Mouse (Mus musculus): ENCODE data around the gene Pold2. TPM values are rescaled to one million over a fixed set of nuclear protein-coding genes. Genes with fewer than 3 reads are reported as not detected.

Gene Pold2
- polyA plus RNA-seq, 1 experiment from 2014 or later = 54.3 TPM

DNA sequence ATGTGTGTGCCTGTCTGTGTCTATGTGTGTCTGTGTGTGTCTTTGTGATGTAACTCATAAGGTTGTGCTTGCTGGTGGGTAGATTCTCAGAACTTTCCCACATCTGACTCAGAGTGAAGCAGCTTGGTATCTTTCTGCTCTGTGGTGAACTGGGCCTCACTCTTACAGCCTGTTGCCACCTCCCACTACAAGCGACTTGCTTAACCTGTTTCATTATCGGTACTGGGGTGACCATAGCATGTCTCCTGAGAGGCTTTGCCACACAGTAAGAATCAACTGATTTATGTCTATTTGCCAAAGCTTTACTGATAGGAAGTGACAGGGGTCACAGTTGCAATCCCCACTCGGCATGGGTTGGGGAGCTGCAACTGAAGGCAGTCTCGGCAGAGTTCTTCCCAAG is 30.6 kb upstream of the Pold2 start:
- H3K9me3 ChIP-seq = no peaks in the 10 kb centered on the region
- WGBS = 93% methylated on average over 4 of the region's 4 CpGs
- no peak overlapping the region for H3K27ac ChIP-seq
- H3K9ac ChIP-seq = no peak overlapping the region
- H3K4me3 ChIP-seq = no peak overlapping the region
- H3K4me1 ChIP-seq (replicated peaks) = peaks cover 6% of the 10 kb centered on the region; the same call in 1 of the 2 replicates
- ATAC-seq (ENCODE audit: low FRiP score) = no peak
- no peak overlapping the region for H3K4me2 ChIP-seq
- no peaks in the 10 kb centered on the region; the same call in 1 of the 2 replicates for H3K27me3 ChIP-seq
- no peaks in the 10 kb centered on the region for H3K36me3 ChIP-seq

DNA sequence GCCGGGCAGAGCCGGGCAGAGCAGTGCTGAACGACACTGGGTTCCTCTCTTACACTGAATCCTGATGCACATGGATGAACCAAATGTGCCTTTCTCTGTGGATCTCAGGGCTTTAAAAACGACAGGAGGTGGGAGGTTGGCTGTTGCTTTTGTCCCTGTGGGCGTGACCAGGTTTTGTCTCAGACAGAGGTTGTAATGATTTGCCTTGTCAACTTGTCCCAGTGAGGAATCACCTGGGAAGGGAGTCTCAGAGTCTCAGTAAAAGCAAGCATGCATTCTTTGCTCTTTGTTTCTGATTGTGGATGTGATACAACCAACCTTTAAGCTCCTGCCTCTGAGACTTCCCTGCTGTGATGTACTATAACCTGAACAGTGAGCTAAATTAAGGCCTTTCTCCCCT is 29.0 kb upstream of the Pold2 start:
- no peak overlapping the region for H3K4me2 ChIP-seq
- no peaks in the 10 kb centered on the region for H3K9me3 ChIP-seq
- WGBS = 42% methylated on average over 5 of the region's 5 CpGs
- ATAC-seq (ENCODE audit: low FRiP score) = no peak
- H3K4me3 ChIP-seq = no peak overlapping the region
- H3K9ac ChIP-seq = no peak overlapping the region
- H3K27me3 ChIP-seq = no peaks in the 10 kb centered on the region; the same call in none of the 2 replicates
- H3K36me3 ChIP-seq = no peaks in the 10 kb centered on the region
- peaks cover 21% of the 10 kb centered on the region for H3K4me1 ChIP-seq (replicated peaks)
- no peak overlapping the region for H3K27ac ChIP-seq

DNA sequence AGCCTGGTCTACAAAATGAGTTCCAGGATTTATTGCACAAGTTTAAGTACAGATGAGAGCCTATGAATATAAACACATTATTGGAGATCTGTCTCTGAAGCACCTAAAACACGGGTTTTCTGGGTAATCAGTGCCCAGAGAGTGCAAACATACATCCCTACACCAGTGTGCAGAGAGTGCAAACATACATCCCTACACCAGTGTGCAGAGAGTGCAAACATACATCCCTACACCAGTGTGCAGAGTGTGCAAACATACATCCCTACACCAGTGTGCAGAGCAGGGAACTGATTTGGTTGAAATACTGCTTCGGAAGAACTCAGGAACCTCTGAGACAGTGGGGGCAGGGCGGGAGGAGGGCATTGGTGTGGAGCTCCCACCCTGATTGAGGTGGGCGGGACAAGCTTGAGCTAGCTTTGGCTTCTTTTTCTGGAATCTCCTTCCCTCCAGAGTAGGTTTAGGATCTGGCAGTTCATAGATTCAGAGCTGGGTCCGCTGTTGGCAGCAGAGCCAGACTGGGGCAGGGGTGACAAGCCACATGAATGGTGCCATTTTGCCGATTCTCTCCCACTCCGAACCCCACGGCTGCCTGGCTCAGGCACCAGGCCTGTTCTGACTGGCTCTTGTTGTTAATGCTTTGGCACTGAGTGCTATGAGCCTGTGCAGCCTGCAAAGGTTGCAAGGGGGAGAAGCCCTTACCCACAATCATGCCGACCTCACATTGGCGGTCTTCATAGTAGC is 27.9 kb upstream of the Pold2 start:
- Histone ChIP-seq H3K27ac (no peak overlapping the region; the same call in 1 of the 2 replicates), H3K9ac (no peak overlapping the region), H3K4me2 (no peak overlapping the region), H3K36me3 (no peaks in the 10 kb centered on the region), H3K9me3 (no peaks in the 10 kb centered on the region), H3K4me1 (replicated peaks) (peaks cover 33% of the 10 kb centered on the region), H3K4me3 (no peak overlapping the region), H3K27me3 (no peaks in the 10 kb centered on the region; the same call in none of the 2 replicates)
- ATAC-seq (ENCODE audit: low FRiP score) = no peak
- WGBS = 85% methylated on average over 10 of the region's 10 CpGs

DNA sequence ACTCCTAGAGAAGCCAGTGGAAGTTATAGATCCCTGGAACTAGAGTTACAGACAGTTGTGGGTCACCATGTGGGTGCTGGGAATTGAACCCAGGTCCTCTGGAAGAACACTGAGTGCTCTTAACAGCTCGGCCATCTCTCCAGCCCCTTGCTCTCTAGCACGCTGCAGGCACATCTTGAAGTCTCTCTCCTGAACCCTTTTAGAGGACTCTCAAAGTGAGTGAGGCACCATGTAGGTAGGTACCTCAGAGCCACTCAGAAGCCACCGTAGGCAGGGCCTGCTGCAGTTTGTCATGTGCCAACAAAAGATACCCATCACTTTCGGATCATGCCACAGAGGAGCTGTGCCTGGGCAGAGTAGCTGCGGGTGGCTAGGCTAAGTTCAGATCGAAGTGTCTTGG is 26.8 kb upstream of the Pold2 start:
- ATAC-seq (ENCODE audit: low FRiP score) = no peak
- no peak overlapping the region for H3K9ac ChIP-seq
- no peaks in the 10 kb centered on the region; the same call in none of the 2 replicates for H3K27me3 ChIP-seq
- 93% methylated on average over 6 of the region's 6 CpGs for WGBS
- no peak overlapping the region for H3K27ac ChIP-seq
- H3K4me2 ChIP-seq = no peak overlapping the region
- peaks cover 38% of the 10 kb centered on the region for H3K4me1 ChIP-seq (replicated peaks)
- H3K9me3 ChIP-seq = no peaks in the 10 kb centered on the region
- no peaks in the 10 kb centered on the region for H3K36me3 ChIP-seq
- H3K4me3 ChIP-seq = no peak overlapping the region

DNA sequence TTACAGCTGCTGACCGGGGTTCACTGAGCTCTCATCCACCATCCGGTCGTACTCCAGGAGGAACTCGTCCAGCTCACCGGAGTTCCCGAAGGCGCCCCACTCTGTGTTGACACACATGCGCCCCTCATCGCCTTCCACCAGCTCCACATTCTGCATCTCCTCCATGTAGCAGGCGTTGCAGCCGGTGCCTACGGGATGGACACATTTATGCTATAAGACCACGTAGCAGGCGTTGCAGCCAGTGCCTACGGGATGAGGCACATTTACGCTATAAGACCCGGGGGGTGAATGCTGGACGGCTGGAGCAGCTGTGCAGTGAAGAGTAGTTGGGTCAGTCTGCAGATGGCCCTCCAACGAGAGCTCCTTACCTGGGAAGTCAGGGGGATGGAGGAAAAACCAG is 26.3 kb upstream of the Pold2 start:
- peaks cover 1% of the 10 kb centered on the region for H3K27me3 ChIP-seq
- peaks cover 38% of the 10 kb centered on the region for H3K4me1 ChIP-seq (replicated peaks)
- H3K4me3 ChIP-seq = no peak overlapping the region
- H3K9me3 ChIP-seq = no peaks in the 10 kb centered on the region
- H3K36me3 ChIP-seq = no peaks in the 10 kb centered on the region
- H3K4me2 ChIP-seq = no peak overlapping the region
- no peak for ATAC-seq (ENCODE audit: low FRiP score)
- 77% methylated on average over 19 of the region's 19 CpGs for WGBS
- no peak overlapping the region for H3K9ac ChIP-seq
- H3K27ac ChIP-seq = peak overlapping the region; percentile 45; the same call in 1 of the 2 replicates

DNA sequence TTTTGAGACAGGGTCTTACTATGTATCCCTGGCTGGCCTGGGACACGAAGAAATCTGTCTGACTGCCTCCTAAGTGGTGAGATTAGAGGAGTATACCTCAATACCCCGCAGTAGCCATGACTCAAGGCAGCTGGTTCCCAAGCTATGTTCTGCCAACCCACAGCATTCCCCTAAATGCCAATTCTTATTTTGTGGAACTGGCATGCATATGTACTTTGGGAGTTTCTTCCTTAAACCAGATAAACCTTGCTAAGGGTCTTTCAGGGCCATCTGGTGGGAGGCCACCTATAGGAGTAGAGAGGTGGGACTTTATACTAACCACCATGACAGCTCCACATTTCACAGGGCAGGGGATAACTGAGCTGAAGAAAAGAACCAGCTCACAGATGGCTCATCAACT is 25.8 kb upstream of the Pold2 start:
- no peaks in the 10 kb centered on the region for H3K36me3 ChIP-seq
- H3K9ac ChIP-seq = no peak overlapping the region
- WGBS = 83% methylated on average over 2 of the region's 2 CpGs
- H3K4me2 ChIP-seq = no peak overlapping the region
- no peak overlapping the region for H3K4me3 ChIP-seq
- H3K27me3 ChIP-seq = peaks cover 3% of the 10 kb centered on the region; the same call in 1 of the 2 replicates
- ATAC-seq (ENCODE audit: low FRiP score) = no peak
- H3K4me1 ChIP-seq (replicated peaks) = peaks cover 38% of the 10 kb centered on the region
- no peak overlapping the region for H3K27ac ChIP-seq
- H3K9me3 ChIP-seq = no peaks in the 10 kb centered on the region

DNA sequence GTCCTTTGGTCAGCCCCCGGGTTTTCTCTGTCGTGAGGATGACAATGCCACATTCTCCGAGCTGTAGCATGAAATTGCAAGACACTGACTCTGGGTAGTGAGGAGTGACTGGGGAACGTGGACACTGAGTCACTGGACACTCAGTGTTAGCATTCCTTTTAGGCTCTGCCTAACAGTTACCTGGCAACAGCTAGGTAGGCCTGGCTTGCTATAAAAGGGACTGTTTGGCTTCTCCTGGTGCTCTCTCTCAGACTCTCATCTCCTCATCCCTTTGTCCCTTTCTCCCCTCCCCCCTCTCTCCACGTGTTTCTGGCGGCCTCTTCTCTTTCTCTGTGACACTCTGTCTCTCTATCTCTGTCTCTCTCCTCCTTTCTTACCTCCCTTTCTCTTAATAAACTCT is 24.3 kb upstream of the Pold2 start:
- Histone ChIP-seq H3K4me1 (replicated peaks) (peaks cover 45% of the 10 kb centered on the region), H3K9ac (peak overlapping the region; percentile 79), H3K4me3 (peak overlapping the region; percentile 43), H3K4me2 (peak overlapping the region; percentile 68), H3K27ac (peak overlapping the region; percentile 88), H3K9me3 (no peaks in the 10 kb centered on the region), H3K27me3 (peaks cover 16% of the 10 kb centered on the region), H3K36me3 (no peaks in the 10 kb centered on the region)
- peak; percentile 38 for ATAC-seq (ENCODE audit: low FRiP score)
- 4% methylated on average over 6 of the region's 6 CpGs for WGBS

DNA sequence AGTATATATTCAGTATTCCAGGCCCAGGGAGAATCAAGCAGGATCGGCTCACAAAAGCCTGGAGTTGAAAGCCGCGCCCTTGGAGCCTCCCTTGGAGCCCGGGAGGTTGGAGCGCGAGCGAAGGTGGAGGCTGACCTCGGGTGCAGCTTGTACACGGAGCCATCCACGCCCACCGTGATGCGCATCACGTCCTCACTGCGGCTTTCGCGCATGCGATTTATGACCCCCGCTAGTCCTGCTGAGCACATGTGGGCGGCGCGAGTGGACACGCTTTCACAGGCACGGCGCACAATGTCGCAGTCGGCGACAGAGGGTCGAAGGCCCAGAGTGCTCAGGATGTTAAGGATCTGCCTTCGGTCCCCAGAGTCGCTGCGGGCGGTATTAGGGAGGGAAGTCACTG is 23.9 kb upstream of the Pold2 start:
- peak overlapping the region; percentile 79 for H3K9ac ChIP-seq

DNA sequence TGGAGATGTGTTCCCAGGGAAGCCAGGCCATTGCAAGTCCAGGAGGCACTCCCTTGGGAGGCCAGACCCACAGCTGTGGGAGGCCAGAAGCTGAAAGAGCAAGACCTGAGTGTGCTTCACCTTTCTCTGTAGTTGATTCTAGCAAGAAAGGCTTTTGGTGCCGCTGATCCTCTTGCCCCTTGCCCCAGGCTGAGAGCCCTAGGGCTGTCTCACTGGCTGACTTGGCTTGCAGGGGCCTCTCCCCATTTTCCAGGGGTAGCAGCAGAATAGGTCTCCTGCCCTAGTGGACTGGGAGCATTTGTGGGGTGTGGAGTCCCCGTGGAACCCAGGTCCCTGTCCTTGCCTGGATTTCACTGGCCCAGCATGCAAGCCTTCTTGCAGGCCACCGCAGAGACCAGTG is 23.2 kb upstream of the Pold2 start:
- H3K9ac ChIP-seq = peak overlapping the region; percentile 79
- H3K4me2 ChIP-seq = peak overlapping the region; percentile 68
- H3K27ac ChIP-seq = peak overlapping the region; percentile 88
- peaks cover 50% of the 10 kb centered on the region for H3K4me1 ChIP-seq (replicated peaks)
- WGBS = 30% methylated on average over 3 of the region's 3 CpGs
- peak overlapping the region; percentile 43 for H3K4me3 ChIP-seq
- H3K9me3 ChIP-seq = no peaks in the 10 kb centered on the region
- ATAC-seq (ENCODE audit: low FRiP score) = no peak
- peaks cover 24% of the 10 kb centered on the region for H3K27me3 ChIP-seq
- no peaks in the 10 kb centered on the region for H3K36me3 ChIP-seq

More for the DNA sequence above, 23.9 kb upstream of the Pold2 start:
- Histone ChIP-seq H3K27me3 (peaks cover 20% of the 10 kb centered on the region), H3K4me2 (peak overlapping the region; percentile 68), H3K4me3 (peak overlapping the region; percentile 43), H3K36me3 (no peaks in the 10 kb centered on the region), H3K27ac (peak overlapping the region; percentile 88), H3K9me3 (no peaks in the 10 kb centered on the region), H3K4me1 (replicated peaks) (peaks cover 50% of the 10 kb centered on the region)
- WGBS = under 1% methylated on average over 32 of the region's 32 CpGs
- ATAC-seq (ENCODE audit: low FRiP score) = peak; percentile 86

DNA sequence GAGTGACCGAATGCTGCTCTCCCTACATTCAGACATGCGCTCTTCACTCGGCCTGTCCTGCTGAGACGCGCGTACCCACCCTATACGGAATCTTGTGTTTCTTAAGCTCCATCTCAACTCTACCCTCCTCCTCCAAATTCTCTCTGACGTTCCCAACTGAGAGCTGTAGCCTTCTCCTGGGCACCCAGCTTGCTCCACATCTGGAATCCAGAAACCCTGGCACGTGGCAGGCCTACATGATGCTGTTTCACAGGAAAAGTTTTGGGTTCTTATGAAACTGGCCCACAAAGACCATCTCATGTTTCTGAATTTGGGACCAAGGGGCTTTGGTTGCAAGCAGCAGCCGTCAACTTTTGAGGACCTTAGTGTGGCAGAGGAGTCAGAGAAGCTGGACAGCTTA is 21.2 kb upstream of the Pold2 start:
- Histone ChIP-seq H3K4me3 (no peak overlapping the region), H3K27me3 (peaks cover 27% of the 10 kb centered on the region), H3K36me3 (no peaks in the 10 kb centered on the region), H3K9ac (no peak overlapping the region), H3K4me1 (replicated peaks) (peaks cover 49% of the 10 kb centered on the region), H3K27ac (no peak overlapping the region), H3K9me3 (no peaks in the 10 kb centered on the region), H3K4me2 (no peak overlapping the region)
- ATAC-seq (ENCODE audit: low FRiP score) = no peak
- 95% methylated on average over 10 of the region's 10 CpGs for WGBS

DNA sequence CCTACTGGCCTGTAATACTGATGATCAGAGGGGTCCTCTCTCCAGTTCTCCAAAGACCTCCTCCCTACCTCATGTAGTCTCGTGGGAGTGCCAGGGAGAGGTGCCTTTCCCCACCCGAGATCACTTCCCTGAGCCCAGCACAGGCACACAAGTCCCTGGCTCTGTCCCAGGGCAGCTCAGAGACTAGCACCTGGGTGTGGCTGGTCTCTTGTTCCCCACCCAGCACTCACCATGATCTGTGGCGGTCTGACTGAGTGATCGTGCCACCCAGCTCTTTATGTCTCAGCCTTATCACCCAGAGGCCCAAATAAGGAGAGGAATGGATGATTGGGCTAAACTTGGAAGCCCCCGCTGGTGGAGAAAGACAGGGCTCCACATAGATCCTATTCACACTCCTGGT is 20.4 kb upstream of the Pold2 start, which contains the start of gene Myl7:
Myl7 (minus strand) TSS at position 252 of the 400 bp plus-strand sequence.
- peaks cover 27% of the 10 kb centered on the region for H3K27me3 ChIP-seq
- H3K27ac ChIP-seq = no peak within 1 kb of the TSS
- 83% methylated on average over 5 of the region's 5 CpGs for WGBS
- H3K36me3 ChIP-seq = no peaks in the 10 kb centered on the region
- ATAC-seq (ENCODE audit: low FRiP score) = no peak
- no peak within 1 kb of the TSS for H3K4me3 ChIP-seq
- no peak within 1 kb of the TSS for H3K9ac ChIP-seq
- H3K4me2 ChIP-seq = no peak within 1 kb of the TSS
- no peaks in the 10 kb centered on the region for H3K9me3 ChIP-seq
- peaks cover 48% of the 10 kb centered on the region for H3K4me1 ChIP-seq (replicated peaks)

DNA sequence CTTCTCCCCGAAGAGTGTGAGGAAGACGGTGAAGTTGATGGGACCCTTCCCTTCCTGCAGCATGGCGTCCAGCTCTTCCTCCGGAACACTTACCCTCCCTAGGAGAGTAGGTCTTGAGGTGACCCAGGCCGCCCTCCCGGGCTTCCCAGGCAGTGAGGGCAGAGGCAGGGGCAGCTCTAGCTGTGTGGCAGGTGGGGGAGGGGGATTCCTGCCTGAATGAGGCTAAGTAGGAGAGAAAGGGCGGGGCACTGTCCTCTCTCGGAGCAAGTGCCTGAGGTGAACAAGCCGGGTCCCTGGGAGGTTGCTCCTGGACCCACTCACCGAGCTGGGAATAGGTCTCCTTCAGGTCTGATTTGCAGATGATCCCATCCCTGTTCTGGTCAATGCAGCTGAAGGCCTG is 19.7 kb upstream of the Pold2 start:
- no peaks in the 10 kb centered on the region for H3K9me3 ChIP-seq
- no peak for ATAC-seq (ENCODE audit: low FRiP score)
- peaks cover 48% of the 10 kb centered on the region for H3K4me1 ChIP-seq (replicated peaks)
- no peak overlapping the region for H3K9ac ChIP-seq
- H3K4me3 ChIP-seq = no peak overlapping the region
- H3K27ac ChIP-seq = no peak overlapping the region
- H3K27me3 ChIP-seq = peaks cover 27% of the 10 kb centered on the region
- 12% methylated on average over 10 of the region's 10 CpGs for WGBS
- H3K4me2 ChIP-seq = no peak overlapping the region
- no peaks in the 10 kb centered on the region for H3K36me3 ChIP-seq

DNA sequence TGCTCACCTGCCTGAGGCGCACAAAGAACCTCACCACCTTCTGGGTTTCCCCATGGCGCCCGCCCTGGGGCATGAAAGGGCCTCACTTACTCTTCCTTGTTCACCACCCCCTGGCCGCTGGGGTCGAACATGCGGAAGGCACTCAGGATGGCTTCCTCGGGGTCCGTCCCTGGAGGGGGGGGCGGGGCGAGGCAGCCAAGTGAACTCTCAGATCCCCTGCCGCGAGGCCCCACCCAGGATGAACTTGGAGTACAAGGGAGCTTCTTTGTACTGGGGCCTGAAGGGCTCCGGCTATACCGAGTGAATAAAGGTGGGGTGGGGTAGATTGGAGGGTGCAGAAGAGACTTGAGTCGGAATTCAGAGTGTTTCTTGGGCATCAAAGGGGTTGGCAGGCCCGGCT is 19.1 kb upstream of the Pold2 start:
- WGBS = 19% methylated on average over 16 of the region's 16 CpGs
- H3K4me1 ChIP-seq (replicated peaks) = peaks cover 48% of the 10 kb centered on the region
- no peak overlapping the region for H3K4me2 ChIP-seq
- H3K27ac ChIP-seq = no peak overlapping the region
- no peaks in the 10 kb centered on the region for H3K9me3 ChIP-seq
- peaks cover 27% of the 10 kb centered on the region for H3K27me3 ChIP-seq
- H3K36me3 ChIP-seq = no peaks in the 10 kb centered on the region
- no peak overlapping the region for H3K4me3 ChIP-seq
- no peak for ATAC-seq (ENCODE audit: low FRiP score)
- no peak overlapping the region for H3K9ac ChIP-seq

All from hindbrain, embryonic 13.5 days (tissue).